ENCODE assay signal across 9 mouse cellular contexts in the genomic region with DNA sequence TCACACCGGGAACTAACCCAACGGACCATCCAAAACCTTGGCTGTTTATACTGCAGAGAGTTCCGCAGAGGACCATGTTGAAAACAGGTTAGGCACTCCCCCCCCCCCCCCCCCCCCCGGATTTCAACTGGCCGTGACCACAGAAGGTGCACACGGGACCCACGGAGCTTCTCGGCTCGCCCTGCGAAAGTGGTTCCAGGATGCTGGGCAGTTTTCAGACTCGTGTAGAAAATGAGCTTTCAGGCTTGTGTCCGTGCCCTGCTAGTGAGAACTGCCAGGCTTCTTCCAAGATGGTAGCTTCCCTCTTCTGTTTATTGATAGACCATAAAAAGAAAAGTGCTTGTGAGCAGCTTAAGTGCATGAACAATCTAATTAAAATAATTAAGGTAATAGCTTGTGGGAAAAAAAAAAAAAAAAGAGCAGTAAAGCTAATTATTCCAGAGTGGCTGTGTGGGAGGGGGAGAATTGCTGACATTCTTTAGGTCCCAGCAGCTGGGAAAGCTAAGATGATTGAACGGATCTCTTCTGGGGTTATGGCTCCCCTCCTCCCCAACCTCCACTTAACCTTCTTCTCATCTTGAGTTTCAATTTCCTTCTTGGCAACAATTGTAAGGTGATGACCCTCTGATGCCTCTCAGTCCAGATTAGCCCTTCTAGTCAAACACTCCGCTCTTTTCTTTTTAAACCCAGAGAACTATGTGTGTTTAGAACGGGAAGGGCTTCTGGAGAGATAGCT.
DNase-seq lines count a peak whose midpoint lies in the region; ATAC-seq lines count a peak whose summit lies in the region.
"Had no signal": no experiment of that assay in that cellular context is flagged by ENCODE, and none has a peak within 500 bp of the region (broad histone marks: within the 10 kb centered on the region; RNA-seq: fewer than 3 reads in every experiment).

No protein-coding gene starts in this region.

- H3K4me3 ChIP-seq in forebrain, embryonic 12.5 days (replicated peaks): no peak overlapping the region
- H3K4me3 ChIP-seq in forebrain, embryonic 15.5 days: no peak overlapping the region
- H3K4me3 ChIP-seq in kidney, embryonic 14.5 days (ENCODE audit: low read length): peak overlapping the region; percentile 17
- H3K4me3 ChIP-seq in neural tube, embryonic 15.5 days (replicated peaks): no peak overlapping the region

- no peaks in the 10 kb centered on the region for H3K36me3 ChIP-seq in forebrain, embryonic 12.5 days (replicated peaks)
- H3K36me3 ChIP-seq in forebrain, embryonic 15.5 days: no peaks in the 10 kb centered on the region
- H3K36me3 ChIP-seq in kidney, embryonic 14.5 days (ENCODE audit: control insufficient read depth, insufficient read depth, low read length): no peaks in the 10 kb centered on the region
- H3K36me3 ChIP-seq in neural tube, embryonic 15.5 days: no peaks in the 10 kb centered on the region

- H3K4me2 ChIP-seq in forebrain, embryonic 12.5 days: peak overlapping the region; percentile 31; the same call in 1 of the 2 replicates
- H3K4me2 ChIP-seq in forebrain, embryonic 15.5 days (replicated peaks): no peak overlapping the region
- peak overlapping the region; percentile 36 for H3K4me2 ChIP-seq in kidney, embryonic 14.5 days (replicated peaks; ENCODE audit: low read depth, low read length)
- H3K4me2 ChIP-seq in neural tube, embryonic 15.5 days: peak overlapping the region; percentile 43

- 20% methylated on average over 14 of the region's 15 CpGs for WGBS in forebrain, embryonic 12.5 days
- 20% methylated on average over 15 of the region's 15 CpGs for WGBS in forebrain, embryonic 15.5 days
- 15% methylated on average over 15 of the region's 15 CpGs for WGBS in kidney, embryonic 14.5 days
- WGBS in neural tube, embryonic 15.5 days: 14% methylated on average over 15 of the region's 15 CpGs

- DNase-seq in lung, postnatal 10 days: peak; percentile 26
- DNase-seq in lung, postnatal 36 days: no peak
- DNase-seq in thymus, postnatal 25 days: no peak
- DNase-seq: cerebellum, adult 18-20 months had no signal

- no peaks in the 10 kb centered on the region for H3K9me3 ChIP-seq in forebrain, embryonic 12.5 days
- H3K9me3 ChIP-seq in forebrain, embryonic 15.5 days: no peaks in the 10 kb centered on the region
- no peaks in the 10 kb centered on the region for H3K9me3 ChIP-seq in kidney, embryonic 14.5 days (ENCODE audit: control insufficient read depth, low read length)
- H3K9me3 ChIP-seq in neural tube, embryonic 15.5 days (replicated peaks): no peaks in the 10 kb centered on the region

- no peak overlapping the region for H3K27ac ChIP-seq in forebrain, embryonic 12.5 days
- no peak overlapping the region for H3K27ac ChIP-seq in forebrain, embryonic 15.5 days (replicated peaks)
- H3K27ac ChIP-seq in kidney, embryonic 14.5 days (ENCODE audit: low read depth, low read length): no peak overlapping the region
- peak overlapping the region; percentile 29; the same call in 1 of the 2 replicates for H3K27ac ChIP-seq in neural tube, embryonic 15.5 days (replicated peaks)

- H3K4me1 ChIP-seq in forebrain, embryonic 12.5 days: peaks cover 15% of the 10 kb centered on the region; the same call in 1 of the 2 replicates
- H3K4me1 ChIP-seq in forebrain, embryonic 15.5 days: peaks cover 7% of the 10 kb centered on the region; the same call in 1 of the 2 replicates
- peaks cover 11% of the 10 kb centered on the region for H3K4me1 ChIP-seq in kidney, embryonic 14.5 days (ENCODE audit: control insufficient read depth, insufficient read depth, low read length)
- H3K4me1 ChIP-seq in neural tube, embryonic 15.5 days: peaks cover 22% of the 10 kb centered on the region

- peaks cover 45% of the 10 kb centered on the region for H3K27me3 ChIP-seq in forebrain, embryonic 12.5 days
- H3K27me3 ChIP-seq in forebrain, embryonic 15.5 days: peaks cover 15% of the 10 kb centered on the region
- H3K27me3 ChIP-seq in kidney, embryonic 14.5 days (ENCODE audit: control insufficient read depth, insufficient read depth, low read length): no peaks in the 10 kb centered on the region
- H3K27me3 ChIP-seq in neural tube, embryonic 15.5 days (replicated peaks): peaks cover 3% of the 10 kb centered on the region; the same call in 1 of the 2 replicates

- ATAC-seq in forebrain, embryonic 12.5 days (ENCODE audit: low FRiP score): no peak
- ATAC-seq in forebrain, embryonic 15.5 days (replicated peaks): no peak
- peak; percentile 25; the same call in 1 of the 2 replicates for ATAC-seq in kidney, embryonic 14.5 days (ENCODE audit: low FRiP score, low TSS enrichment)
- ATAC-seq in neural tube, embryonic 15.5 days (ENCODE audit: low FRiP score): peak; percentile 58
- ATAC-seq in monocyte, adult 5-6 weeks (replicated peaks; ENCODE audit: insufficient number of reproducible peaks, low FRiP score, low TSS enrichment, poor library complexity, severe bottlenecking): no peak

- no peak overlapping the region for H3K9ac ChIP-seq in forebrain, embryonic 12.5 days
- no peak overlapping the region for H3K9ac ChIP-seq in forebrain, embryonic 15.5 days (replicated peaks)
- no peak overlapping the region; the same call in 1 of the 2 replicates for H3K9ac ChIP-seq in kidney, embryonic 14.5 days (ENCODE audit: low read depth, low read length)
- H3K9ac ChIP-seq in neural tube, embryonic 15.5 days (replicated peaks): no peak overlapping the region

Comparison
In these comparisons a context has a peak if more than half of its experiments do, and no peak if none do; other contexts are left out.
1. ATAC-seq: peak in kidney, embryonic 14.5 days (single experiment) and neural tube, embryonic 15.5 days (single experiment); none in forebrain, embryonic 12.5 days (single experiment), forebrain, embryonic 15.5 days (single experiment) and monocyte, adult 5-6 weeks (single experiment).